Comparison of ENCODE assay signal across 15 mouse cellular contexts in the genomic region with DNA sequence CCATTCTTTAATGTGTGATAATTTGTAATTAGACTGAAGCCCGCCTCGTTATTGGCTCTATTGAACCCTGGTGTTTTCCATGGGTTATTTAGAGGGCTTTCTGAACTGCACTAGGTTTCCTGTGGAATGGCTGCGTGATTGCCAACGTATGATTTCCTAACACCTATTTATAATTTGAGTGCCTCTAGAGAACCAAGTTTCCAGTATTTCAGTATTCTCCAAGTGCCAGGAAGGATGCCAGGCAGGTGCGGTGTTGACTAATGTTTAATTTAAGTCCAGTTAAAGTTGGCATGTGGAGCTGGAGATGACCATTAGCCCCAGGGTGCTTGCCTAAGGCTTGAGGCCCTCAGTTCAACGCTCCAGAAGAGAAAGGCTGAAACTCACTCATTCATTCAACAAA. TPM values are rescaled to one million over a fixed set of nuclear protein-coding genes. Genes with fewer than 3 reads are reported as not detected.
A peak's percentile ranks its signal among the peaks of the same experiment; 100 is the strongest.
DNase-seq lines count a peak whose midpoint lies in the region; ATAC-seq and TF ChIP-seq lines count a peak whose summit lies in the region.
"Had no signal": no experiment of that assay in that cellular context is flagged by ENCODE, and none has a peak within 500 bp of the region (broad histone marks: within the 10 kb centered on the region; RNA-seq: fewer than 3 reads in every experiment).

No protein-coding gene starts in this region.

- TF ChIP-seq EP300 in MEL (IDR thresholded peaks at IDR 0.05; ENCODE audit: low read depth in 1 of 2, low read length in 2 of 2): no peak

- TF ChIP-seq POLR2A in MEL (IDR thresholded peaks at IDR 0.05; ENCODE audit: control insufficient read depth in 1 of 2, insufficient read depth in 1 of 2, low read depth in 1 of 2, low read length in 2 of 2, poor library complexity in 1 of 2): no peak

- no peak for TF ChIP-seq CTCF in MEL (IDR thresholded peaks at IDR 0.05 in 2 of 3, conservative IDR thresholded peaks at IDR 0.05 in 1 of 3; ENCODE audit: control insufficient read depth in 1 of 3, insufficient read depth in 1 of 3, low read depth in 2 of 3, low read length in 3 of 3, poor library complexity in 1 of 3, severe bottlenecking in 1 of 3)
- TF ChIP-seq CTCF in midbrain, postnatal 0 days (IDR thresholded peaks at IDR 0.05): no peak

- intact Hi-C loops in heart, postnatal 25 days (cut with DNase I): loop anchor here (1.0 to 10.0 kb wide), 3 partner anchors 62 to 422 kb away; no protein-coding TSS in a partner anchor
- intact Hi-C loops in heart, postnatal 36 days (cut with DNase I): loop anchor here (2.0 kb wide), 1 partner anchor 16 kb away; no protein-coding TSS in a partner anchor

- H3K79me2 ChIP-seq in MEL (ENCODE audit: control insufficient read depth, insufficient read depth, low read length, poor library complexity): peaks cover 13% of the 10 kb centered on the region

- H3K4me1 ChIP-seq in MEL (ENCODE audit: control insufficient read depth in 1 of 2, insufficient read depth in 2 of 2, low read length in 2 of 2): peaks cover 2 to 3% of the 10 kb centered on the region in 2 experiments; a peak in 1 of 4 replicates
- H3K4me1 ChIP-seq in midbrain, postnatal 0 days (ENCODE audit: insufficient read depth, low read length): peaks cover 5% of the 10 kb centered on the region

- peaks cover 5 to 10% of the 10 kb centered on the region in 2 experiments; a peak in 3 of 4 replicates for H3K27me3 ChIP-seq in MEL (ENCODE audit: control insufficient read depth in 1 of 2, insufficient read depth in 2 of 2, low read length in 2 of 2)
- H3K27me3 ChIP-seq in midbrain, postnatal 0 days (ENCODE audit: insufficient read depth, low read length): no peaks in the 10 kb centered on the region
- H3K27me3 ChIP-seq: embryonic facial prominence, embryonic 15.5 days; midbrain, embryonic 15.5 days; neural tube, embryonic 13.5 days had no signal

- H3K27ac ChIP-seq in MEL (ENCODE audit: control insufficient read depth, low read depth, low read length): no peak overlapping the region
- no peak overlapping the region for H3K27ac ChIP-seq in midbrain, postnatal 0 days (ENCODE audit: low read depth, low read length)
- H3K27ac ChIP-seq: embryonic facial prominence, embryonic 15.5 days; gastrocnemius, adult 2 months; limb, embryonic 10.5 days; liver, embryonic 15.5 days; midbrain, embryonic 15.5 days; neural tube, embryonic 13.5 days had no signal

- H3K4me3 ChIP-seq in MEL (ENCODE audit: control insufficient read depth in 1 of 2, insufficient read depth in 1 of 2, low read depth in 2 of 2, low read length in 2 of 2): no peak overlapping the region
- H3K4me3 ChIP-seq in midbrain, postnatal 0 days (ENCODE audit: low read depth, low read length): no peak overlapping the region
- H3K4me3 ChIP-seq: embryonic facial prominence, embryonic 15.5 days; gastrocnemius, adult 2 months; limb, embryonic 10.5 days; liver, embryonic 15.5 days; midbrain, embryonic 15.5 days; myocyte; neural tube, embryonic 13.5 days had no signal

- H3K36me3 ChIP-seq in MEL (ENCODE audit: control insufficient read depth in 1 of 2, insufficient read depth in 2 of 2, low read length in 2 of 2): peaks cover 0 to 12% of the 10 kb centered on the region in 2 experiments; a peak in 2 of 4 replicates
- no peaks in the 10 kb centered on the region for H3K36me3 ChIP-seq in midbrain, postnatal 0 days (ENCODE audit: insufficient read depth, low read length)
- H3K36me3 ChIP-seq: embryonic facial prominence, embryonic 15.5 days; limb, embryonic 10.5 days; liver, embryonic 15.5 days; midbrain, embryonic 15.5 days; neural tube, embryonic 13.5 days had no signal

- DNase-seq in heart, adult 11 months: peak; percentile 81
- no peak for DNase-seq in heart, postnatal 25 days (ENCODE audit: low spot score)
- DNase-seq in MEL (ENCODE audit: low read depth, low spot score): no peak
- DNase-seq in kidney, postnatal 25 days: peak; percentile 32 to 41
- DNase-seq in lung, postnatal 14 days: peak; percentile 53
- DNase-seq in midbrain, postnatal 0 days (ENCODE audit: low spot score): no peak
- DNase-seq in heart, postnatal 36 days: no peak

- WGBS in midbrain, postnatal 0 days: 63% methylated on average over 6 of the region's 6 CpGs

- no peak for ATAC-seq in midbrain, postnatal 0 days (ENCODE audit: low FRiP score)

- no peaks in the 10 kb centered on the region for H3K9me3 ChIP-seq in MEL (replicated peaks; ENCODE audit: insufficient read depth, low read length)
- H3K9me3 ChIP-seq in midbrain, postnatal 0 days (ENCODE audit: low read length): no peaks in the 10 kb centered on the region
- H3K9me3 ChIP-seq: embryonic facial prominence, embryonic 15.5 days; limb, embryonic 10.5 days; liver, embryonic 15.5 days; midbrain, embryonic 15.5 days; neural tube, embryonic 13.5 days had no signal

- H3K9ac ChIP-seq in MEL (ENCODE audit: control insufficient read depth, low read depth, low read length, poor library complexity, severe bottlenecking): no peak overlapping the region
- no peak overlapping the region for H3K9ac ChIP-seq in midbrain, postnatal 0 days (replicated peaks; ENCODE audit: low read length, poor library complexity, severe bottlenecking)
- H3K9ac ChIP-seq: embryonic facial prominence, embryonic 15.5 days; liver, embryonic 15.5 days; midbrain, embryonic 15.5 days; neural tube, embryonic 13.5 days had no signal

- H3K4me2 ChIP-seq in midbrain, postnatal 0 days (ENCODE audit: low read depth, low read length, poor library complexity, severe bottlenecking): no peak overlapping the region
- H3K4me2 ChIP-seq: embryonic facial prominence, embryonic 15.5 days; heart, embryonic 11.5 days; liver, embryonic 15.5 days; midbrain, embryonic 15.5 days; neural tube, embryonic 13.5 days had no signal

- TF ChIP-seq RAD21 in MEL (IDR thresholded peaks at IDR 0.05; ENCODE audit: low read depth, low read length): no peak

TF ChIP-seq in MEL, 35 proteins besides CTCF, POLR2A, EP300 and RAD21:
- TF ChIP-seq ZMIZ1 (IDR thresholded peaks at IDR 0.05; ENCODE audit: low read depth, low read length): no peak
- TF ChIP-seq USF2 (IDR thresholded peaks at IDR 0.05; ENCODE audit: borderline replicate concordance in 1 of 2, insufficient read depth in 1 of 2, low read depth in 1 of 2, low read length in 2 of 2): no peak
- TF ChIP-seq HCFC1 (IDR thresholded peaks at IDR 0.05; ENCODE audit: low read depth, low read length): 0 out of 2 replicates have a peak, but pooled peaks have one; percentile 5

RNA-seq across cellular contexts. Expression of a gene that starts 14.3 kb away (rescaled TPM):
- 10 to 100 TPM in 1 of 2 experiments, 1 to 10 TPM in 1; 9.3 to 10.9 TPM for total RNA-seq in heart, postnatal 25 days (2021)
- total RNA-seq in MEL (2012; rRNA removed): 40.8 and 50.3 TPM in 2 replicates
- 10 to 100 TPM in 1 of 2 experiments, not detected in 1; 42.4 TPM for polyA plus RNA-seq in MEL (2012; ENCODE audit: insufficient read depth in 1 of 2, insufficient read length in 2 of 2, low read depth in 1 of 2, low replicate concordance in 2 of 2, missing spikeins in 1 of 2)
- 20.8 and 26.8 TPM in 2 replicates for total RNA-seq in midbrain, postnatal 0 days (2014; rRNA removed)
- polyA plus RNA-seq in midbrain, postnatal 0 days (2015; fragmentation: Nextera tagmentation; extraction: Ambion mirVana): 33.0 and 35.8 TPM in 2 replicates
- 1 to 10 TPM; 8.3 to 8.7 TPM for total RNA-seq in heart, postnatal 36 days (2021)

RNA-seq across cellular contexts. Expression of a gene that starts 18.5 kb away (rescaled TPM):
- total RNA-seq in heart, postnatal 25 days (2021): 1 to 10 TPM; 6.0 to 7.9 TPM
- 4.1 and 4.2 TPM in 2 replicates for total RNA-seq in MEL (2012; rRNA removed)
- 1 to 10 TPM in 1 of 2 experiments, not detected in 1; 8.6 TPM for polyA plus RNA-seq in MEL (2012; ENCODE audit: insufficient read depth in 1 of 2, insufficient read length in 2 of 2, low read depth in 1 of 2, low replicate concordance in 2 of 2, missing spikeins in 1 of 2)
- 37.8 and 39.6 TPM in 2 replicates for total RNA-seq in midbrain, postnatal 0 days (2014; rRNA removed)
- 18.1 and 21.7 TPM in 2 replicates for polyA plus RNA-seq in midbrain, postnatal 0 days (2015; fragmentation: Nextera tagmentation; extraction: Ambion mirVana)
- 1 to 10 TPM; 5.6 to 6.4 TPM for total RNA-seq in heart, postnatal 36 days (2021)

Comparison
In these comparisons a context has a peak if more than half of its experiments do, and no peak if none do; other contexts are left out.
1. DNase-seq: peak in heart, adult 11 months (single experiment), kidney, postnatal 25 days (2 of 2) and lung, postnatal 14 days (single experiment); none in heart, postnatal 25 days (single experiment), MEL (single experiment), midbrain, postnatal 0 days (single experiment) and heart, postnatal 36 days (0 of 2).